28 mouse cellular contexts compared by ENCODE assay signal in the genomic region with DNA sequence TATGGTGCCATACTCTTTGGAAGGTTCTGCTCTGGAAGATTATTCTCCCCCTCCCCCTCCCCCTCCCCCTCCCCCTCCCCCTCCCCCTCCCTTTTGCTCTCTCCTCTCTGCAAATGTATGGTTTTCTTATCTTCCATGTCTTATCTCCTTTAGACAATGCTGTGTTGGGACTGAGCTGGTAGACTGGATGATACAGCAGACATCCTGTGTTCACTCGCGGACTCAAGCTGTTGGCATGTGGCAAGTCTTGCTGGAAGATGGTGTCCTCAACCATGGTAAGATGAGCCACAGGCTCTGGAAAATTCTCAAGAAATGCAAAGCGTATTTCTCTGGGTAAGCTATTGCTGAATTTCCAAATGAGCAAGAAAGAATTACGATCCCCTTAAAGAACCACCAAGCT.
DNase-seq lines count a peak whose midpoint lies in the region; ATAC-seq and TF ChIP-seq lines count a peak whose summit lies in the region.
"Had no signal": no experiment of that assay in that cellular context is flagged by ENCODE, and none has a peak within 500 bp of the region (broad histone marks: within the 10 kb centered on the region; RNA-seq: fewer than 3 reads in every experiment).

No protein-coding gene starts in this region.

- ATAC-seq in forebrain, embryonic 15.5 days (replicated peaks): peak; percentile 21; the same call in 1 of the 2 replicates
- no peak for ATAC-seq in forebrain, embryonic 11.5 days (replicated peaks; ENCODE audit: low FRiP score)
- no peak for ATAC-seq in forebrain, postnatal 0 days
- ATAC-seq: CD4-positive, CD25-positive, alpha-beta regulatory T cell, adult 4 months; intestine, postnatal 0 days had no signal

- H3K79me2 ChIP-seq in liver, adult 2 months (ENCODE audit: control insufficient read depth, insufficient read depth, low read length): peaks cover 17% of the 10 kb centered on the region

- H3K36me3 ChIP-seq in forebrain, embryonic 15.5 days: no peaks in the 10 kb centered on the region
- H3K36me3 ChIP-seq in forebrain, embryonic 11.5 days (ENCODE audit: control insufficient read depth, insufficient read depth, low read length): no peaks in the 10 kb centered on the region
- H3K36me3 ChIP-seq in liver, adult 2 months (ENCODE audit: control insufficient read depth, insufficient read depth, low read length): peaks cover 12% of the 10 kb centered on the region
- peaks cover 4% of the 10 kb centered on the region; the same call in 1 of the 2 replicates for H3K36me3 ChIP-seq in forebrain, postnatal 0 days (ENCODE audit: insufficient read depth)
- H3K36me3 ChIP-seq: heart, embryonic 12.5 days; limb, embryonic 12.5 days; midbrain, embryonic 13.5 days had no signal

- no peak overlapping the region for H3K4me2 ChIP-seq in forebrain, embryonic 15.5 days (replicated peaks)
- no peak overlapping the region for H3K4me2 ChIP-seq in forebrain, embryonic 11.5 days (ENCODE audit: low read depth, low read length, severe bottlenecking)
- H3K4me2 ChIP-seq in forebrain, postnatal 0 days (ENCODE audit: low read depth): no peak overlapping the region
- H3K4me2 ChIP-seq: heart, embryonic 12.5 days; limb, embryonic 12.5 days; lung, embryonic 14.5 days; midbrain, embryonic 13.5 days had no signal

- no peak overlapping the region for H3K4me3 ChIP-seq in forebrain, embryonic 15.5 days
- no peak overlapping the region for H3K4me3 ChIP-seq in forebrain, embryonic 11.5 days (ENCODE audit: low read depth, low read length)
- H3K4me3 ChIP-seq in liver, adult 2 months (ENCODE audit: insufficient read depth, low read depth, low read length): no peak overlapping the region
- no peak overlapping the region for H3K4me3 ChIP-seq in forebrain, postnatal 0 days (ENCODE audit: low read depth, low read length)
- H3K4me3 ChIP-seq: gastrocnemius, adult 2 months; heart, embryonic 12.5 days; left cerebral cortex, adult 2 months; limb, embryonic 12.5 days; midbrain, embryonic 13.5 days had no signal

- DNase-seq in forebrain, embryonic 11.5 days (ENCODE audit: low spot score): no peak
- DNase-seq in liver, adult 2 months (ENCODE audit: extremely low read depth, low read depth, low spot score): no peak
- DNase-seq in liver (no peak), 416B (ENCODE audit: low read depth) (peak; percentile 54)
- peak; percentile 34 for DNase-seq in forebrain, postnatal 0 days
- no peak for DNase-seq in adrenal gland, postnatal 4 days (ENCODE audit: low spot score in 2 of 2)
- DNase-seq in embryo, embryonic 10.5 days (ENCODE audit: low spot score): no peak
- DNase-seq: adrenal gland, postnatal 14 days; cerebellum, adult 11-12 months; cerebellum, postnatal 14 days; gastrocnemius, adult 2 months; gastrocnemius, postnatal 36 days; heart, adult 18-20 months; heart, postnatal 4 days; kidney, adult 9 months; kidney, postnatal 14 days; lung, embryonic 14.5 days; lung, postnatal 14 days; thymus, adult 2 months; thymus, postnatal 36 days had no signal

- no peaks in the 10 kb centered on the region for H3K9me3 ChIP-seq in forebrain, embryonic 15.5 days
- no peaks in the 10 kb centered on the region for H3K9me3 ChIP-seq in forebrain, embryonic 11.5 days (ENCODE audit: control insufficient read depth, low read length)
- H3K9me3 ChIP-seq in forebrain, postnatal 0 days (ENCODE audit: low read length): no peaks in the 10 kb centered on the region
- H3K9me3 ChIP-seq: heart, embryonic 12.5 days; limb, embryonic 12.5 days; midbrain, embryonic 13.5 days had no signal

- TF ChIP-seq CTCF in liver, adult 2 months (IDR thresholded peaks at IDR 0.05; ENCODE audit: low read depth, low read length): no peak
- TF ChIP-seq CTCF in forebrain, postnatal 0 days (IDR thresholded peaks at IDR 0.05; ENCODE audit: low read depth): no peak

- H3K27me3 ChIP-seq in forebrain, embryonic 15.5 days: no peaks in the 10 kb centered on the region
- no peaks in the 10 kb centered on the region for H3K27me3 ChIP-seq in forebrain, embryonic 11.5 days (ENCODE audit: control insufficient read depth, insufficient read depth, low read length)
- H3K27me3 ChIP-seq in liver, adult 2 months (ENCODE audit: control insufficient read depth, insufficient read depth, low read length): no peaks in the 10 kb centered on the region
- no peaks in the 10 kb centered on the region; the same call in 1 of the 2 replicates for H3K27me3 ChIP-seq in forebrain, postnatal 0 days (ENCODE audit: insufficient read depth, low read length)
- H3K27me3 ChIP-seq: heart, embryonic 12.5 days; limb, embryonic 12.5 days; midbrain, embryonic 13.5 days had no signal

- no peak overlapping the region for H3K9ac ChIP-seq in forebrain, embryonic 15.5 days (replicated peaks)
- no peak overlapping the region for H3K9ac ChIP-seq in forebrain, embryonic 11.5 days (ENCODE audit: low read length)
- no peak overlapping the region for H3K9ac ChIP-seq in liver, adult 2 months (ENCODE audit: low read depth, low read length)
- H3K9ac ChIP-seq in forebrain, postnatal 0 days: no peak overlapping the region
- H3K9ac ChIP-seq: heart, embryonic 12.5 days; limb, embryonic 12.5 days; liver, embryonic 14.5 days; lung, embryonic 14.5 days; midbrain, embryonic 13.5 days had no signal

- TF ChIP-seq POLR2A in liver, adult 2 months (IDR thresholded peaks at IDR 0.05; ENCODE audit: extremely low read depth, insufficient read depth, low read length): no peak

- H3K27ac ChIP-seq in forebrain, embryonic 15.5 days (replicated peaks): peak overlapping the region; percentile 33; the same call in 1 of the 2 replicates
- no peak overlapping the region for H3K27ac ChIP-seq in forebrain, embryonic 11.5 days (ENCODE audit: low read depth, low read length)
- peak overlapping the region; percentile 5; the same call in 1 of the 2 replicates for H3K27ac ChIP-seq in liver, adult 2 months (replicated peaks; ENCODE audit: insufficient read depth, low read depth, low read length)
- H3K27ac ChIP-seq in forebrain, postnatal 0 days (ENCODE audit: low read depth, low read length): no peak overlapping the region
- H3K27ac ChIP-seq: gastrocnemius, adult 2 months; left cerebral cortex, adult 2 months; limb, embryonic 12.5 days; liver, embryonic 14.5 days; midbrain, embryonic 13.5 days had no signal

- WGBS in forebrain, embryonic 15.5 days: 81% methylated on average over 4 of the region's 4 CpGs
- WGBS in forebrain, embryonic 11.5 days: 95% methylated on average over 4 of the region's 4 CpGs
- 93% methylated on average over 4 of the region's 4 CpGs for WGBS in liver, adult 2 months
- 79% methylated on average over 4 of the region's 4 CpGs for WGBS in forebrain, postnatal 0 days

- H3K4me1 ChIP-seq in forebrain, embryonic 15.5 days: peaks cover 29% of the 10 kb centered on the region
- 0 out of 2 replicates have a peak, but pooled peaks cover 2% of the 10 kb centered on the region for H3K4me1 ChIP-seq in forebrain, embryonic 11.5 days (replicated peaks; ENCODE audit: control insufficient read depth, insufficient read depth, low read length)
- peaks cover 32% of the 10 kb centered on the region for H3K4me1 ChIP-seq in liver, adult 2 months (ENCODE audit: control insufficient read depth, insufficient read depth, low read length)
- no peaks in the 10 kb centered on the region for H3K4me1 ChIP-seq in forebrain, postnatal 0 days (ENCODE audit: insufficient read depth)

Comparison
In these comparisons a context has a peak if more than half of its experiments do, and no peak if none do; other contexts are left out.
1. H3K27ac ChIP-seq: peak in forebrain, embryonic 15.5 days (single experiment) and liver, adult 2 months (single experiment); none in forebrain, embryonic 11.5 days (single experiment) and forebrain, postnatal 0 days (single experiment).
2. DNase-seq: peak in 416B (single experiment) and forebrain, postnatal 0 days (single experiment); none in forebrain, embryonic 11.5 days (single experiment), liver, adult 2 months (single experiment), liver (single experiment), adrenal gland, postnatal 4 days (0 of 2) and embryo, embryonic 10.5 days (single experiment).